Mouse (Mus musculus): ENCODE results near the gene Rala. TPM values are rescaled to one million over a fixed set of nuclear protein-coding genes. Genes with fewer than 3 reads are reported as not detected.

Gene Rala
- total RNA-seq, 2 experiments from 2014 or later = 54.2 to 55.2 TPM

DNA sequence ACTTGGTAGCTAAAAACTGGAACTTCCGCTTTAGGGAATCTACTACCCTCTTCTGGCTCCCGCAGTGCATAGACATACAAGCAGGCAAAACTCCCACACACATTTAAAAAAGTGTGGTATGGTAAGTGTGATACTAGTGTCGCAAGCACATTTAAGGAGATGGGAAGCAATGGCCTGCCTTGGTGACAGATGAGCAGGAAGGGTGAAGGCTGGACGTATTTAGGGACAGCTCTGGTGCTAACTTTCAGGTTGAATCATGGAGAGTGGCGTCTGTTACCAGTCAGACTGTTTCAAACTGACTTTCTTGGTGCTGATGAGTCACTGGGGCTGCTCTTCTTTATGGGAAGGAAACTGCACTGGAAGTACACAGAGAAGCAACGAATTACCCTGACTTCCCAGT lies 52.5 kb downstream of the Rala start:
- DNase-seq (ENCODE audit: low spot score in 2 of 2) = no peak

DNA sequence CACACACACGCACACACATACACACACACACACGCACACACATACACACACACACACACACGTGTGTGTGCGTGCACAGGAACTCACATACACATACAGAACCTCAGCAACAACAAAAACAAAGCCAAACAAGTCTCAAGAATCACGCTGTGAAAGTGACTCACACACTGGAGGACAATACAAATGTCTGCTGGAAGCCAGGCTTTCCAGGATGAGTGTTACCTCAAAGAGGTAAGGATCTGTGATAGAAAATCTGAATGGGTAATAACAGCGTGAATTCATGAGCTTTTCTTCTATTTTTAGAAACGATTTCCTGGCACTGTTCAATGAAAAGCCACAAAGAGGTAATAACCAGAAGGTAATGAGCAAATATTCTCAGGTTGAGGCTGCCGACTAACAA lies 59.8 kb downstream of the Rala start:
- no peak for DNase-seq (ENCODE audit: low spot score in 2 of 2)

DNA sequence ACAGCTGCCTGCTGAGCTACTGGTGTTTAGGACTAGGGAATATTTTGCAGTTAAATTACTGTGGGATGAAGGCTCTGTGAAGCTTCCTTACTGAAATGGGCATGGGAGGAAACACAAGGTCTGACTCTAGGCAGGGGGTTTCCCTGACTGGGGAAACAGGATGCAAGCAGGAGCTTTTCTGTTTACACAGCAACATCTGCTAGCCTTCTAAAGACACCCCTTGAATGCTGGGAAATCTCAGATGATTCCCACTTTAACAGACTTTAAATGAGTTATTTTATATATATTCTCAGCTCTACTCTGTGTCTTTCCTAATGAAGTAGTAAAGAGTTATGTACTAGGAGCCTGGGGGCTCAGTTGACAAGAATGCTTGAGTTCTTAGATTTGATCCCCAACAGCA lies 65.0 kb downstream of the Rala start:
- no peak for DNase-seq (ENCODE audit: low spot score in 2 of 2)

DNA sequence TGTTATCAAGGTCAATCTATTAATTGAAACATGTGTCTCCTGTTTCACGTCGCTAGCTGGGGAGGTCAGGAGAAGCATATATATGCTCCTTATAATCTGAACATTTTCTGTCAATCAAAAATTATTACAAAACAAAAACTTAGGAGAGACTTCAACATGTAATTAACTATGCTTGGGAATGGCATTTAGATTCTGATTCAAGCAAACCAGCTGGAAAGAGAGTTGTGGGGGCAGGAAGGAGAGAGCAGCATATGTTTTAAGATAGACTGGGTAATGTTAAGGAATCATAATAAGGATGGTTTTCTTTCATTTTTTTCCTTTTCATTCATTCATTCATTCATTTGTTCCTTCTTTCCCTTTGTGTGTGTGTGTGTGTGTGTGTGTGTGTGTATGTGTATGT lies 77.3 kb downstream of the Rala start:
- DNase-seq (ENCODE audit: low spot score in 2 of 2) = no peak

DNA sequence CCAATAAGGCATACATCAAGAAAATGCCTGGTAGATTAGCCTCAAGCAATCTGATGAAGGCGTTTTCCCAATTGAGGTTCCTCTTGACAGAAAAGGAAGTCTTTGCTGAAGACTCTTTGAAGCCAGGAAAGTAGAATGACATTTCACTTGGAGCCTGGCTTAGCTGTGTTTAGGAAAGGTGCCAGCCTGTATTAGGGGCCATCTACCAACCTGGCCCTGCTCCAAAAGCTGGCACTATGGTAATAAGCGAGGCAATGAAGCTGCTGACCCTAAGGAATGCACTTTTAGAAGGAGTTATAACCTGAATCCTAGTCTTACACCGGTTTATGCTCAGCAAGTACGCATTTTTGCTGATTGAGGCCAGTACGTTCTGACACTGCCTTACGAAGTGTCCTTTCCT lies 83.5 kb downstream of the Rala start:
- DNase-seq (ENCODE audit: low spot score in 2 of 2) = no peak

DNA sequence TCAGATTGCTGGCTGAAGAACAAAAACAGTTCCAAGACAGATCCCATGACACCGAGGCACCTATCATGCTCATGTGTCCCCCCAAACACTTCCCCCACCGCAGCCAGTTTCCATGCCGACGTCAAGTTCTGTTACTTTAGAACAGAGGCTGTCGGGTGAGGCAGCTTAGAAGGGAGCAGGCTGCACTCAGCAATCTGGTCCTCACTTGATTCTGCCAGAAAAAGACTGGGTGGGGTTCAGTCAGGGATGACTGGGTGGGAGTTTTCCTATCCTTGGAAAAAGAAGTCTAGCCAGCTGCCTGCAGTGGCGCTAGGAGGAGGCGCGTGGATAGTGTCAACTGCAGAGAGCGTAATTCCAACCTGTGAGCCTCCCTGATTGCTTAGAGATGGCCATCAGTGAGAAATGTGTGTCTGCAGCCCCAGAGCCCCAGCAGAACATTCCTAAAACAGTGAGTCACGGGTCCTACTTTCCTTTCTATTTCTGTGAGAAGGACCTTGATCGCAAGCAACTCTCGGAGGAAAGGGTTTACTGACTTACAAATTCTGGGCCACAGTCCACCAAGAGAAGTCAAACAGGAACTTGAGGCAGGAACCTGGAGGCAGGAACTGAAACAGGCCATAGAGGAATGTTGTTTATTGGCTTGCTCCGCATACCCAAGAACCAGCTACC lies 84.5 kb downstream of the Rala start:
- DNase-seq (ENCODE audit: low spot score in 2 of 2) = no peak

DNA sequence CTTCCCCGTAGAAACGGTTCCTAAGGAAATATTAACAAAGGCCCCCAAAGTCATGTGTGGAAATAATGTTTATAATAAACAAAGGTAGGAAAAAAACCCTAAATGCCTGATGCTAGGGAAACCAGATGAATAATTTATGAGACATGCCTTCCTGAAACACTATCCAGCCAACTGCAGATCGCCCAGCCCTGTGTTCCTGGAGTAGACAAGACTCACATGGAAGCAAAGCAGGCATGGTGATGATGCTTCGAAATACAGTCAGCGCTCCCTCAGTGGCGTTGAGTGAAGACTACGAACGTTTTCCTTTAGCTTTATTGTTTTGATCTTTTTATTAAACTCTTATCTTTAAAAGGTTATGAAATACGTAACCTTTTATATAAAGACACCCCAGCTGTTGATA lies 87.0 kb downstream of the Rala start:
- DNase-seq (ENCODE audit: low spot score in 2 of 2) = no peak

DNA sequence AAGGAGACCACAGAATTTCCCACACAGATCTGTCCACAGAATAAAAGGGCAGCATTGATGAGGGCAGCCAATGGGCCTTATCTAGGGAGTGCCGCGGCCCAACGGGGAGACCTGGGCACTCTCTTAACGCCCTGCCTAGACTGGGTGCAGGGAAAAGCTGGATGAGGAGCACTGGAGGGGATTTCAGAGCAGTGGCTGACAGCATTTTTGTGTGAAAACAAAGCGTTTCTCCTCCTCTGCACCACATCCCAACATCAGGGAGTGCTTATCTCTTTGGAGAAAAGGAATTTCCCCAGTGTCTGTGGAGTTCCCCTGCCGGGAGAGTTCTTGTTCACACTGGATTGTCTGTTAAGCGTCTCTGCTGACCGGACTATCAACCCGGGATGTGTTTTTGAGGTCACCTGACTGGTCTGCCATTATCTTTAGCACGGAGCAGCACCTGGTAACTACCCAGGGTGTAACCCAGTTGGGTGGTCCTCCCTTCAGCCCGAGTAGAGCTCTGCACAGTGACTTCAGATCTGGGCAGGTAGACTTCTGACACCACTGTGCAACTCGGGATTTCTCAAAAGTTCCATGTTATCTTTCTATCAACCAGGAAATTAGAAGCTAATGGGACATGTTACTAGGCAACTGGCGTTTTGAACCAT lies 88.4 kb downstream of the Rala start:
- DNase-seq (ENCODE audit: low spot score in 2 of 2) = no peak

DNA sequence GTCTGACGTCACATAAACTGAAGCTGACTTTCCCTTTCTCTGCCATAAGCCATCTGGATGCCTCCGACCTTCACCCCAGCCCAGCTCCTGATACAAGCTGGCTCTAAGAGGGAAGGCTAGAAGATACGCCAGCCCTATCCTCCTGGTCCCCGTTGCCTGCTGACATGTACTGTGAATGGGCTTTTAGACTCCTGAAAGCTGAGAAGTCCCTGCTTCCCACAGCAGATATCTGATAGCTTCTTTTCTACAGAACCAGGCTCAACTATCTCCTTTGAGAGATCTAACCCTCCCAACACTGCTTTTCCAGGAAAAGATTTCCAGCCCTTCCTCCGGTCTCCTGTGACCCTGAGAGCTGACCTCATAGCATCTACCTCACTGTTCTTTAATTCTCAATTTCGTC lies 89.3 kb downstream of the Rala start:
- no peak for DNase-seq (ENCODE audit: low spot score in 2 of 2)

DNA sequence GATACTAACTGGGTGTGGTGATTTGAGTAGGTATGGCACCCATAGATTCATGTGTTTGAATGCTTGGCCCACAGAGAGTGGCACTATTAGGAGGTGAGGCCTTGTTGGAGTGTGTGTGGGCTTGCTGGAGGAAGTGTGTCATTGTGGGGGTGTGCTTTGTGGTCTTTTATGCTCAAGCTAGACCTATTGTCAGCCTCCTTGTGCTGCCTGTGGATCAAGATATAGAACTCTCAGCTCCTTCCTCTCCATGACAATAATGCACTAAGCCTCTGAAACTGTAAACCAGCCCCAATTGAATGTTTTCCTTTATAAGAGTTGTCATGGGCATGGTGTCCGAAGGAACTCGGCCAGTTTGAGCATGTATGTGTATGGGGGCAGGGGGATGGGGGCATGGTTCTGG lies 100.7 kb downstream of the Rala start:
- no peak for DNase-seq (ENCODE audit: low spot score in 2 of 2)

DNA sequence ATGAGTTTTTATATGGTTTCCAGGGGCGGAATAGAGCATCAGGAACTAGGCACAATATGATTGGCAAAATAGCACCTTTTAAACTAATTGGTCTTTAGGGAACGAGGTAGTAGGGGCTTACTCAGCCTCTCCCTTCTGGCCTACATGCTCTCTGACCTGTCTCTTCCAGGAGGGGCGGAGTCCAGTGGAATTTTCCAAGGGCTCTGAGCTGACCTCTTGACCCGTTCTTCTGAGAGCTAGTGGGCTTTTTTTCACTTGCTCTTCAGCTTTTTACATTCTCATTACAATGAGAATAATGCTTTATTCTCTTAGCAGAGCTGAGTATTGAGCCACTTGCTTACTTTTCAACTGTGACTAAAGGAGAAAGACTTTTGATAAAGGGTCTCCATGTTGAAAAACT lies 101.3 kb downstream of the Rala start:
- no peak for DNase-seq (ENCODE audit: low spot score in 2 of 2)

DNA sequence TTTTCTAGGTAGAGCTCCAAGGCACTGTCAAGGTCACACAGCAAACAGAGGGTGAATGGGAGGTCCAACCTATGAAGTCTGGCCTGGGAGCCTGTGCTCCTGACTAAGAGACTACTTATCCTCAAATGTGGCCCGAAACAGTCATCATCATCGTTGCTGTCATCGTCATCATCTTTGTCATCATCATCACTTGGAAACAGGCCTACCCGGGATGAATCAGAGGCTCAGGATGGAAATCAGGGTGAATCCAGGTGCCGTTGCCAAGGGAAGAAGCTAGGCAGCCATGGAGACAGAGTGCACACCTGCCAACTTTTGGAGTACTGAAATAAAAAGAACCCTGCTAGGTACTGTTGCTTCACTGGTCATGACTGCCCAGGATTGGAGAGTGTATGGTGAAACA lies 104.9 kb downstream of the Rala start:
- no peak for DNase-seq (ENCODE audit: low spot score in 2 of 2)

DNA sequence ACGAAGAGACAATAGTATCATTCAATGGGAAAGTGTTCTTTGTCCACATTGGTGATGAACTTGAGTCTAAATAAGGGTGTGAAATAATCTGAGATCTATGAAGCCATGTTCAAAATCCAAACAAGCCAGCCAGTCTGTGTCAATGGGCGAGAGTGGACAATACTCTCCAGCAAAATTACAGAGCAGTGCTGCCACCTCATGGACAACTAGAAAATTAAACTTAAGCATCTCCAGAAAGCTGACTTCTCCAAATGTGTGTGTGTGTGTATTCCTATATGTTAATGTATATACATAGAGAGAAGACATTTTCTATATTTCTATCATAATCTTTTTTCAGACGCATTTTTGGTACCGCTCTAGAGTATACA lies 105.6 kb downstream of the Rala start:
- peak in 1 of 2 experiments; percentile 19 for DNase-seq (ENCODE audit: low spot score in 2 of 2)

DNA sequence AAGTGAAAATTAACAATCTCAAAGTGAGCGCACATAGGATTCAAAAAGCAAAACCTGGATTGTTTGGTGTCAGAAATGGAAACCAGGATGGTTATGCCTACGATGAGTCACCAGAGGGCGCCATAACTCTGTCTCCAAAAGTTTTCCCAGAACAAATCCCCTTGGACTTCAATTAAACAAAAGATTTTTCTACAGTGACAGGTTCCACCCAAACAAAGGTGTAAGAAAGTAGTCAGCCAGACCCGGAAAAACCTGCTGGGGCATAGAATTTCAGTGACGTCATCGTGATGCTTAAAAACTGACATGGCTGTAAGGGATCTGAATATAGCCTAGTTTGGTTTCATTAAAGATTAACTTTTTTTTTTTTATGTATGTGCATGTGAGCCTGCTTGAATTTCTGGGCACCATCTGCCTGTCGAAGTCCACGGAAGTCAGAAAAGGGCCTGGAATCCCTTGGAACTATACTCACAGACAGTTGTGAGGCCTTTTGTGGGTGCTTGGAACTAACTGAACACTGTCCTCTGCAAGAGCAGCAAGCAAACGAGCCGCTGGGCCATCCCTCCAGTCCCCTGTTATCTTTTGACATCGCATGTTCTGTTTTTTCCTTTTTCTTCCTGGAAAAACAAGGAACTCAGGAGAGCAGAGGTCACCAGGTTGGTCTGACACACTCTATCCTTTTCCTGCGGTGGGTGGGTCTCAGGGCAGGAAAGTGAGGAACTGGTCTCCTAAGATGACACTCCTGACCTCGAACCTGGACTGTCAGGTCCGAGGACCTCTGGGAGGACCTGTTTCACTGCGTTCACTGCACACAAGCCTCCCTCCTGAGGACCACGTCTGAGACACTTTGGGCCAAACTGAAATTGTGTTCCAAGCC lies 106.2 kb downstream of the Rala start:
- DNase-seq (ENCODE audit: low spot score in 2 of 2) = no peak

DNA sequence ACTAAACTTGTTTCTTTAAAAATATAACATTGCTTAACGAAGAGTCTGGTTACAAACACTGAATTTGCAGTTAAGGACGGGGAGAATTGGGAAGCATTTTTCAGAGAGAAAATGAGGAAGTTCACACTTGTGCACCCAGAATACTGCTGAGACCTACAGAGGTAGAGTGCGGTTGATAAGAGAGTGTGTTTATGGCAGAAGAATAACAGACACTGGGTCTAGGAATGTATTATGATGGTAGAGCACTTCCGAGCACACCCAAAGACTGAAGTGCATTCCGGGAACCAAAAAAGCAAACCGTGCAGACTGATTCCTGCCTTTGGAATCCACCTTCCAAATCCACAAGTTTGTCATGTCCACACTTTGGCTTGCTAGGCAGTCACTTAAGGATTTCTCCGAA lies 107.2 kb downstream of the Rala start:
- DNase-seq (ENCODE audit: low spot score in 2 of 2) = no peak

DNA sequence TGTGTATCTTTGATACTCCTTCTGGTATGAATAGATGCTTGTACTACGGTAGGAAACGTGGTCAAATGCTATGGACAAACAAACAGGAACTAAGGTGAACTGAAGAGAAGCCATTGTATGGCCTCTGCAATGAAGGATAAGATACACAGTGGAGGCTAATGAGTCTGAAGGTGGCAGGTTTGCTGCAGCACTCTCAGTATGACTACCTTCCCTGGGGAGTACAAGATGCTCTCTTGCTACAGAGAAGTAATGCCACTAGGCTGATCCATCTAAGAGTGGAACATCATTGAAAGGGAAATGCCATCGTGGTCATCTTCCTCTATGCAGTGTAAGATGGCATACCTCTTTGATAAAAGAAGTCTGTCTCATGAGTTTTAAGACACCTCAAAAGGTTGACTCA lies 111.1 kb downstream of the Rala start:
- DNase-seq (ENCODE audit: low spot score in 2 of 2) = no peak

Other genes with a start within 250 kb of the Rala start
- gene Mplkip, start 249.0 kb downstream of the Rala start, total RNA-seq (2021) = 10 to 100 TPM; 24.3 to 27.5 TPM
- gene Sugct, start 248.7 kb downstream of the Rala start, total RNA-seq (2021) = 10 to 100 TPM in 1 of 2 experiments, 1 to 10 TPM in 1; 9.5 to 11.7 TPM
- gene Cdk13, start 139.1 kb downstream of the Rala start, total RNA-seq (2021) = 10 to 100 TPM; 62.6 to 68.6 TPM
- gene Yae1d1, start 49.1 kb upstream of the Rala start, total RNA-seq (2021) = 10 to 100 TPM; 28.2 to 29.4 TPM

Measured in adrenal gland, postnatal 4 days (tissue).